ENCODE assay signal across 11 mouse cellular contexts in genomic region chr1:165629975-165630374, GRCm38 (mm10). TPM values are rescaled to one million over a fixed set of nuclear protein-coding genes. Genes with fewer than 3 reads are reported as not detected.
A peak's percentile ranks its signal among the peaks of the same experiment; 100 is the strongest.
DNase-seq lines count a peak whose midpoint lies in the region; ATAC-seq and TF ChIP-seq lines count a peak whose summit lies in the region.
"Had no signal": no experiment of that assay in that cellular context is flagged by ENCODE, and none has a peak within 500 bp of the region (broad histone marks: within the 10 kb centered on the region; RNA-seq: fewer than 3 reads in every experiment).

No protein-coding gene starts in this region.

- no peak overlapping the region for H3K9ac ChIP-seq in kidney, embryonic 14.5 days (ENCODE audit: low read depth, low read length)
- peak overlapping the region; percentile 54 for H3K9ac ChIP-seq in ES-E14 (ENCODE audit: insufficient read depth, low read depth, low read length, poor library complexity, severe bottlenecking)
- 0 out of 2 replicates have a peak overlapping the region, but pooled peaks have one; percentile 16 for H3K9ac ChIP-seq in limb, embryonic 14.5 days (ENCODE audit: low read depth, low read length, severe bottlenecking)

- H3K27ac ChIP-seq in kidney, embryonic 14.5 days (ENCODE audit: low read depth, low read length), result no peak overlapping the region
- no peak overlapping the region for H3K27ac ChIP-seq in ES-E14 (ENCODE audit: insufficient read depth, low read depth, low read length, poor library complexity, severe bottlenecking)
- no peak overlapping the region for H3K27ac ChIP-seq in limb, embryonic 14.5 days (replicated peaks; ENCODE audit: low read depth, low read length)

- no peak for TF ChIP-seq POLR2A in limb, embryonic 14.5 days (IDR thresholded peaks at IDR 0.05; ENCODE audit: borderline replicate concordance, extremely low read depth, insufficient read depth, insufficient read length)

- no peaks in the 10 kb centered on the region; the same call in 1 of the 2 replicates for H3K36me3 ChIP-seq in kidney, embryonic 14.5 days (ENCODE audit: control insufficient read depth, insufficient read depth, low read length)
- no peaks in the 10 kb centered on the region for H3K36me3 ChIP-seq in ES-E14 (ENCODE audit: control insufficient read depth, insufficient read depth, low read length, poor library complexity, severe bottlenecking)
- H3K36me3 ChIP-seq in limb, embryonic 14.5 days (ENCODE audit: control insufficient read depth, insufficient read depth, low read length), result no peaks in the 10 kb centered on the region

- H3K4me2 ChIP-seq in kidney, embryonic 14.5 days (replicated peaks; ENCODE audit: low read depth, low read length), result peak overlapping the region; percentile 13
- H3K4me2 ChIP-seq in limb, embryonic 14.5 days (replicated peaks; ENCODE audit: low read depth, low read length, severe bottlenecking), result no peak overlapping the region

- H3K9me3 ChIP-seq in kidney, embryonic 14.5 days (ENCODE audit: control insufficient read depth, low read length), result no peaks in the 10 kb centered on the region
- H3K9me3 ChIP-seq in ES-E14 (ENCODE audit: control insufficient read depth, insufficient read depth, low read depth, low read length), result no peaks in the 10 kb centered on the region
- H3K9me3 ChIP-seq in limb, embryonic 14.5 days (ENCODE audit: control insufficient read depth, low read length), result no peaks in the 10 kb centered on the region

- H3K4me1 ChIP-seq in kidney, embryonic 14.5 days (ENCODE audit: control insufficient read depth, insufficient read depth, low read length), result peaks cover 26% of the 10 kb centered on the region
- H3K4me1 ChIP-seq in ES-E14 (ENCODE audit: control insufficient read depth in 2 of 2, insufficient read depth in 2 of 2, low read length in 2 of 2, poor library complexity in 1 of 2), result peaks cover 3 to 8% of the 10 kb centered on the region in 2 experiments
- peaks cover 8% of the 10 kb centered on the region for H3K4me1 ChIP-seq in limb, embryonic 14.5 days (ENCODE audit: control insufficient read depth, insufficient read depth, low read length)

- in situ Hi-C loops in ES-E14 (cut with MboI; ENCODE audit: low sequenced_read_pairs in 2 of 2, unreplicated experiment in 2 of 2), result no loop called here

- ATAC-seq in kidney, embryonic 14.5 days (ENCODE audit: low FRiP score, low TSS enrichment), result no peak
- no peak for ATAC-seq in limb, embryonic 14.5 days (ENCODE audit: low FRiP score, low read depth)
- no peak for ATAC-seq in monocyte, adult 5-6 weeks (replicated peaks; ENCODE audit: insufficient number of reproducible peaks, low FRiP score, low TSS enrichment, poor library complexity, severe bottlenecking)
- ATAC-seq: inflammation-experienced regulatory T-cells, adult 6 months had no signal

- H3K27me3 ChIP-seq in kidney, embryonic 14.5 days (ENCODE audit: control insufficient read depth, insufficient read depth, low read length), result no peaks in the 10 kb centered on the region
- H3K27me3 ChIP-seq in limb, embryonic 14.5 days (ENCODE audit: control insufficient read depth, insufficient read depth, low read length), result no peaks in the 10 kb centered on the region

- no peak for DNase-seq in kidney, adult 9 months
- no peak for DNase-seq in ES-E14 (ENCODE audit: low read depth, low spot score)
- peak; percentile 79 for DNase-seq in cerebellum, adult 9-11 months
- no peak for DNase-seq in limb, embryonic 14.5 days (ENCODE audit: low spot score)
- no peak for DNase-seq in right cerebral cortex, postnatal 25 days
- DNase-seq: adrenal gland, postnatal 25 days; left cerebral cortex, postnatal 4 days; spleen, adult 18-20 months had no signal

- 30% methylated on average over 8 of the region's 8 CpGs for WGBS in kidney, embryonic 14.5 days
- WGBS in limb, embryonic 14.5 days, result 32% methylated on average over 8 of the region's 8 CpGs

- H3K4me3 ChIP-seq in kidney, embryonic 14.5 days (ENCODE audit: low read length), result no peak overlapping the region
- H3K4me3 ChIP-seq in ES-E14 (ENCODE audit: insufficient read depth in 1 of 2, low read depth in 1 of 2, low read length in 2 of 2, poor library complexity in 1 of 2, severe bottlenecking in 1 of 2), result 0 out of 4 replicates have a peak overlapping the region, but pooled peaks have one; percentile 11 to 18
- H3K4me3 ChIP-seq in limb, embryonic 14.5 days (replicated peaks; ENCODE audit: low read length), result no peak overlapping the region

TF ChIP-seq in ES-E14, 5 proteins besides CTCF, POLR2A, EP300 and RAD21:
- TF ChIP-seq HCFC1 (IDR thresholded peaks at IDR 0.05; ENCODE audit: borderline replicate concordance, insufficient read depth, low read length) (no peak), CHD2 (IDR thresholded peaks at IDR 0.05; ENCODE audit: low read depth, low read length) (no peak)

RNA-seq across cellular contexts. Expression of gene Mpzl1, which starts 4.4 kb away (rescaled TPM):
- 196 and 253 TPM in 2 replicates for polyA plus RNA-seq in kidney, embryonic 14.5 days (2014; fragmentation: Nextera tagmentation; extraction: Ambion mirVana)
- total RNA-seq in ES-E14 (2012; rRNA removed), result 52.0 and 60.1 TPM in 2 replicates
- 192 and 214 TPM in 2 replicates for polyA plus RNA-seq in limb, embryonic 14.5 days (2012; rRNA removed)
- polyA plus RNA-seq in limb, embryonic 14.5 days (2014; fragmentation: Nextera tagmentation; extraction: Ambion mirVana), result 196 and 209 TPM in 2 replicates
- total RNA-seq in monocyte, adult 5-6 weeks (2017), result not detected in 3 replicates

Comparison
In these comparisons a context has a peak if more than half of its experiments do, and no peak if none do; other contexts are left out.
1. H3K4me3 ChIP-seq: peak in ES-E14 (2 of 2); none in kidney, embryonic 14.5 days (single experiment) and limb, embryonic 14.5 days (single experiment).
2. RNA of gene Mpzl1, which starts 4.4 kb away (total RNA-seq): 52.0 to 60.1 TPM in ES-E14; not detected in monocyte, adult 5-6 weeks; every median in the first group is over 10 times any median in the second.